Mouse (Mus musculus): Measurements from ENCODE around the gene Erp44.

Erp44 gene

GRCm38 (mm10) chr4:48242482-48242881 lies 36.9 kb downstream of the Erp44 start:
- in situ Hi-C loops (cut with MboI, MseI), result no loop called here

GRCm38 (mm10) chr4:48239046-48239445 lies 40.3 kb downstream of the Erp44 start:
- in situ Hi-C loops (cut with MboI, MseI), result no loop called here

GRCm38 (mm10) chr4:48236721-48237120 lies 42.6 kb downstream of the Erp44 start:
- in situ Hi-C loops (cut with MboI, MseI), result no loop called here

GRCm38 (mm10) chr4:48226800-48227199 lies 52.6 kb downstream of the Erp44 start:
- in situ Hi-C loops (cut with MboI, MseI), result no loop called here

GRCm38 (mm10) chr4:48225604-48226003 lies 53.8 kb downstream of the Erp44 start:
- in situ Hi-C loops (cut with MboI, MseI), result no loop called here

- in situ Hi-C loops (cut with MboI, MseI), result no loop called here
These were observed 54.2 kb downstream of the Erp44 start for GRCm38 (mm10) chr4:48225173-48225572.

GRCm38 (mm10) chr4:48203564-48203963 lies 75.8 kb downstream of the Erp44 start:
- in situ Hi-C loops (cut with MboI, MseI), result loop anchor here (25.0 kb wide), 1 partner anchor 184 kb away; no protein-coding TSS in a partner anchor

- in situ Hi-C loops (cut with MboI, MseI), result no loop called here
These were observed 80.9 kb downstream of the Erp44 start for GRCm38 (mm10) chr4:48198447-48198846.

- in situ Hi-C loops (cut with MboI, MseI), result no loop called here
These were observed 81.4 kb downstream of the Erp44 start for GRCm38 (mm10) chr4:48197925-48198324.

- in situ Hi-C loops (cut with MboI, MseI), result no loop called here
These were observed 97.1 kb downstream of the Erp44 start for GRCm38 (mm10) chr4:48182115-48182806.

GRCm38 (mm10) chr4:48181366-48181765 lies 98.0 kb downstream of the Erp44 start:
- in situ Hi-C loops (cut with MboI, MseI), result no loop called here

GRCm38 (mm10) chr4:48180922-48181321 lies 98.4 kb downstream of the Erp44 start:
- in situ Hi-C loops (cut with MboI, MseI), result no loop called here

- in situ Hi-C loops (cut with MboI, MseI), result no loop called here
These were observed 103.7 kb downstream of the Erp44 start for GRCm38 (mm10) chr4:48175666-48176065.

GRCm38 (mm10) chr4:48163851-48164250 lies 115.5 kb downstream of the Erp44 start:
- in situ Hi-C loops (cut with MboI, MseI), result no loop called here

- in situ Hi-C loops (cut with MboI, MseI), result no loop called here
These were observed 119.0 kb downstream of the Erp44 start for GRCm38 (mm10) chr4:48160386-48160785.

- in situ Hi-C loops (cut with MboI, MseI), result no loop called here
These were observed 123.5 kb downstream of the Erp44 start for GRCm38 (mm10) chr4:48155864-48156263.

GRCm38 (mm10) chr4:48153229-48153628 lies 126.1 kb downstream of the Erp44 start:
- in situ Hi-C loops (cut with MboI, MseI), result no loop called here

GRCm38 (mm10) chr4:48149492-48149891 lies 129.9 kb downstream of the Erp44 start:
- in situ Hi-C loops (cut with MboI, MseI), result no loop called here
